Mouse (Mus musculus): ENCODE results near the gene Spata22.

GRCm38 (mm10) chr11:73280710-73281109 lies 48.8 kb upstream of the Spata22 start:
- TF ChIP-seq EP300 (IDR thresholded peaks at IDR 0.05; ENCODE audit: low read depth): no peak
- no peak for TF ChIP-seq CTCF (IDR thresholded peaks at IDR 0.05; ENCODE audit: low read depth)

Data from liver, embryonic 14.5 days (tissue).